Mouse (Mus musculus) forebrain, embryonic 14.5 days (tissue): ENCODE measurements around the gene Mtcp1. TPM values are rescaled to one million over a fixed set of nuclear protein-coding genes. Genes with fewer than 3 reads are reported as not detected.

ENCODE experiments used
- ATAC-seq: fragments of 200-750 bp; cut with Nextera tagmentation; 2 replicates; pipeline ENCODE4 v1.8.0; 2017; ENCODE audit warnings: mild to moderate bottlenecking, moderate library complexity
- DNase-seq: peaks from one replicate; pipeline ENCODE4 v3.0.0-alpha.2; 2015; ENCODE audit warnings: low spot score
- H3K27ac ChIP-seq: fragments of 300-500 bp; sonication (generic); 2 replicates; pipeline ENCODE4 v1.5.1; 2014; ENCODE audit warnings: low read depth, mild to moderate bottlenecking, control low read depth, low read length, moderate library complexity
- H3K27me3 ChIP-seq: fragments of 300-500 bp; sonication (generic); replicated peaks from 2 replicates; pipeline ENCODE4 v1.6.1; 2014; ENCODE audit warnings: low read length, control low read depth, mixed read lengths; ENCODE audit not compliant: control insufficient read depth, insufficient read depth
- H3K36me3 ChIP-seq: fragments of 300-500 bp; sonication (generic); 2 replicates; pipeline ENCODE4 v1.6.1; 2014; ENCODE audit warnings: low read length, control low read depth; ENCODE audit not compliant: control insufficient read depth, insufficient read depth
- H3K4me1 ChIP-seq: fragments of 300-500 bp; sonication (generic); 2 replicates; pipeline ENCODE4 v1.6.1; 2014; ENCODE audit warnings: antibody characterized with exemption, low read length, control low read depth; ENCODE audit not compliant: control insufficient read depth, insufficient read depth
- H3K4me2 ChIP-seq: fragments of 300-500 bp; sonication (generic); 2 replicates; pipeline ENCODE4 v1.6.1; 2014; ENCODE audit warnings: mild to moderate bottlenecking, control low read depth, low read length
- H3K4me3 ChIP-seq: fragments of 300-500 bp; sonication (generic); 2 replicates; pipeline ENCODE4 v1.5.1; 2014; ENCODE audit warnings: low read depth, low read length, control low read depth
- H3K9ac ChIP-seq: fragments of 300-500 bp; sonication (generic); 2 replicates; pipeline ENCODE4 v1.6.1; 2014; ENCODE audit warnings: mild to moderate bottlenecking, low read length, control low read depth, moderate library complexity
- H3K9me3 ChIP-seq: fragments of 300-500 bp; sonication (generic); replicated peaks from 2 replicates; pipeline ENCODE4 v1.6.1; 2016; ENCODE audit warnings: low read length, control low read depth, mixed read lengths; ENCODE audit not compliant: control insufficient read depth
- WGBS: fragments of 180-500 bp; shearing (Covaris S2); extraction: QIAGEN DNeasy Blood & Tissue Kit; methylation state at CpG from one replicate; pipeline ENCODE4 v1.1.7; 2014; 5-methylcytosine and 5-hydroxymethylcytosine counted together
- polyA plus RNA-seq: library from polyadenylated mRNA; unstranded; fragments of >200 nt; fragmentation: Nextera tagmentation; extraction: Ambion mirVana; gene quantifications from 2 replicates; pipeline ENCODE4 v1.2.1, GENCODE M21; 2014

The Mtcp1 gene
- 6.8 and 9.6 TPM in 2 replicates for polyA plus RNA-seq

DNA sequence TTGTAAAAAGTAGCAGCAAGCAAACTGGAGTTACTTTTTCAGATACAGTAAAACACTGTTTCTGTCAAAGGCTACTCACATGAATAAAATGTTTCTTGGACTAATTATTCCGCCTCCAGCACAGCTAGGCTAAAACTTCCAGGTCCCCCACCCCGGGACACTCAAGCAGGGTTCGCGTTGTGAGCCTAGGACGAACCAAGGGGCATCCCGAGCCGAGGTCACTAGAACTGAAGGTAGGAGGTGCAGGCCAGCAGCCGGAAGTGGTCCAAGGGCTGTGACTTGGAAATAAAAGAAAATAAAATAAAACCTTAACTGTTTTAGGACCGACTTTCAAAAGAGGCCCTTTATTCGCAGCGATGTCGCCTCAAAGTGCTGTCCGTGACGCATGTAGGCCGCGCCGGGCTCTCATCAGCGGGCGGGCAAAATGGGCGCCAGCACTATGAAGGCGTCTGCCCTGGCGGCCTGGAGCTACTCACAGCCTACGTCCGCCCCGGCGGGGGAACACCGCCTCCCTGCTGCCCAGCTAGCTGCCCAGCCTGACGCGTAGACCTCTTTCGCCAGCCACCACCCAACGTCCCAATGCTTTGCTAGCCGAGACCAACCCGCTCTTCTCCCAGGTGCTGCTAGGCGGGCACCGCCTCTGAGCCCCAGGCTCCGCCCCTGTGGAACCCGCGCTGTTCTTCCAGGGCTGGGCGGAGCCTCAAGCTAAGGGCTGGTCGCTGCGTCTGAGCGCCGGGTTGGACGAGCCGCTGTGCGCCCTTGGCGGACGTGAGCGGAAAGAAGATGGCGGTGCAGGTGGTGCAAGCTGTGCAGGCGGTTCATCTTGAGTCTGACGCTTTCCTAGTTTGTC lies at the start of gene Mtcp1, which contains the start of the genes Cmc4 and Brcc3:
TSS of gene Mtcp1 (minus strand) at position 653 of the 850 bp plus-strand sequence.
TSS of gene Cmc4 (minus strand) at position 649 of the 850 bp plus-strand sequence.
TSS of gene Brcc3 (plus strand) at position 693 of the 850 bp plus-strand sequence.
- WGBS = 29% methylated on average over 52 of the region's 52 CpGs
- H3K27ac ChIP-seq = peak within 1 kb of the TSS; percentile 88
- peak within 1 kb of the TSS; percentile 51 for H3K4me2 ChIP-seq
- no peaks in the 10 kb centered on the region for H3K27me3 ChIP-seq
- H3K9me3 ChIP-seq = no peaks in the 10 kb centered on the region
- H3K9ac ChIP-seq = peak within 1 kb of the TSS; percentile 65
- DNase-seq (peak; percentile 94), ATAC-seq (peak; percentile 100)
- H3K4me3 ChIP-seq = peak within 1 kb of the TSS; percentile 45
- no peaks in the 10 kb centered on the region for H3K4me1 ChIP-seq
- H3K36me3 ChIP-seq = no peaks in the 10 kb centered on the region

- ATAC-seq = no peak
- Histone ChIP-seq H3K9ac (no peak overlapping the region), H3K4me3 (no peak overlapping the region), H3K36me3 (peaks cover 17% of the 10 kb centered on the region), H3K27me3 (no peaks in the 10 kb centered on the region), H3K27ac (no peak overlapping the region), H3K9me3 (no peaks in the 10 kb centered on the region), H3K4me2 (no peak overlapping the region), H3K4me1 (no peaks in the 10 kb centered on the region)
- no peak for DNase-seq
- WGBS = 78% methylated on average over 1 of the region's 1 CpGs
These were observed 38.2 kb upstream of the Mtcp1 start for GRCm38 (mm10) chrX:75454597-75454996.

- Histone ChIP-seq H3K36me3 (no peaks in the 10 kb centered on the region), H3K4me1 (no peaks in the 10 kb centered on the region), H3K27ac (no peak overlapping the region), H3K9me3 (no peaks in the 10 kb centered on the region), H3K27me3 (no peaks in the 10 kb centered on the region), H3K9ac (no peak overlapping the region), H3K4me3 (no peak overlapping the region), H3K4me2 (no peak overlapping the region)
- no peak for ATAC-seq
- DNase-seq = no peak
- WGBS = 94% methylated on average over 1 of the region's 1 CpGs
These were observed 6.7 kb downstream of the Mtcp1 start for GRCm38 (mm10) chrX:75409711-75410110.

GRCm38 (mm10) chrX:75403350-75403749 lies 13.0 kb downstream of the Mtcp1 start:
- no peak overlapping the region for H3K27ac ChIP-seq
- ATAC-seq (no peak), DNase-seq (no peak)
- H3K4me3 ChIP-seq = no peak overlapping the region
- no peaks in the 10 kb centered on the region for H3K4me1 ChIP-seq
- H3K9me3 ChIP-seq = no peaks in the 10 kb centered on the region
- H3K4me2 ChIP-seq = no peak overlapping the region
- 0 out of 2 replicates have a peak, but pooled peaks cover 4% of the 10 kb centered on the region for H3K36me3 ChIP-seq
- H3K9ac ChIP-seq = no peak overlapping the region
- no peaks in the 10 kb centered on the region for H3K27me3 ChIP-seq

DNA sequence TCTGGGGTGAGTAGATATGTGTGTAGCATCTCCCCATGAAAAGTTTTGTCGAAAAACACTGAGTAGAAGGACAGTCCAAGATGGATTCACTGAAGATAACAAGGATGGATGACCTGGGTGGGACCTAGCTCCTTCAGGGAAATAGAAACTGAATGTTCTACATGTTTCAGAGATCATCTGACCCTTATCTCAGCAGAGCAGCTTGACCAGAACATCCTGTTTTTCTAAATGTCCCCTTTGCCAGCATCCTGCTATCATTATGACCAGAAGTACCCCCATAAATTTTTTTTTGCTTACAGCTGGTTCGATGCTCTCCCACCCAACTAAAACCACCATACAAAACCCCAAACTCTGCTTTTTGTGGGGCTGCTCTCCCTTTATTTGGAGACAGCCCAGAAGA lies 13.7 kb downstream of the Mtcp1 start:
- H3K9me3 ChIP-seq = no peaks in the 10 kb centered on the region
- no peak overlapping the region for H3K9ac ChIP-seq
- H3K4me2 ChIP-seq = no peak overlapping the region
- no peaks in the 10 kb centered on the region for H3K27me3 ChIP-seq
- H3K27ac ChIP-seq = no peak overlapping the region
- ATAC-seq (no peak), DNase-seq (no peak)
- 82% methylated on average over 2 of the region's 2 CpGs for WGBS
- H3K4me3 ChIP-seq = no peak overlapping the region
- 0 out of 2 replicates have a peak, but pooled peaks cover 4% of the 10 kb centered on the region for H3K36me3 ChIP-seq
- no peaks in the 10 kb centered on the region for H3K4me1 ChIP-seq

DNA sequence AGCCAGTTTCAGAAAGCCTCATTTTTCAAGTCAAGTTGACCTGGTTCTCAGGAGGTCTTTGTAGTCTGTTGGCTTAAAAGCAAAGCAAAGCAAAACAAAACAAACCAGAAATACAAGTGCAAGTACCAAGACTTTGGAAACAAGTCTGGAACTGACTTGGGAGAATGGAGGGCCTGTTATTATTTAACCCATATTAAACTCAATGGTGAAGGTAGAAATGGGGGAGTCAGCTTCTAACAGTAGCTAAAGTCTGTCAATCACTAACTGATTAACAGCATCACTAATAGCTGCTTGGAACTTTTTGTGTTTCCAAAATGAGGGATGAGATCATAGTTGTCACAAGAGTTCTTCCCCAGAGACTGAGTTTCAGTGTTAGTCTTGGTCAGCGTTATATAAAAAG lies 16.9 kb downstream of the Mtcp1 start:
- Histone ChIP-seq H3K4me1 (no peaks in the 10 kb centered on the region), H3K27me3 (no peaks in the 10 kb centered on the region), H3K36me3 (0 out of 2 replicates have a peak, but pooled peaks cover 4% of the 10 kb centered on the region), H3K4me3 (no peak overlapping the region), H3K4me2 (no peak overlapping the region), H3K9me3 (no peaks in the 10 kb centered on the region), H3K9ac (no peak overlapping the region), H3K27ac (no peak overlapping the region)
- ATAC-seq (no peak), DNase-seq (no peak)
- WGBS = 91% methylated on average over 1 of the region's 1 CpGs

- peak within 1 kb of the TSS; percentile 38 for H3K4me3 ChIP-seq
- 25% methylated on average over 24 of the region's 25 CpGs for WGBS
- no peaks in the 10 kb centered on the region for H3K4me1 ChIP-seq
- peak within 1 kb of the TSS; percentile 43 for H3K4me2 ChIP-seq
- H3K9me3 ChIP-seq = no peaks in the 10 kb centered on the region
- DNase-seq (peak; percentile 83), ATAC-seq (peak; percentile 97)
- H3K9ac ChIP-seq = peak within 1 kb of the TSS; percentile 61
- H3K27me3 ChIP-seq = no peaks in the 10 kb centered on the region
- H3K27ac ChIP-seq = no peak within 1 kb of the TSS
- H3K36me3 ChIP-seq = no peaks in the 10 kb centered on the region
These were observed 34.1 kb downstream of the Mtcp1 start, which contains the start of the genes Fundc2 and F8 for GRCm38 (mm10) chrX:75382195-75382771. Fundc2 (plus strand) TSS chrX:75382399. F8 (minus strand) TSS chrX:75382615.

DNA sequence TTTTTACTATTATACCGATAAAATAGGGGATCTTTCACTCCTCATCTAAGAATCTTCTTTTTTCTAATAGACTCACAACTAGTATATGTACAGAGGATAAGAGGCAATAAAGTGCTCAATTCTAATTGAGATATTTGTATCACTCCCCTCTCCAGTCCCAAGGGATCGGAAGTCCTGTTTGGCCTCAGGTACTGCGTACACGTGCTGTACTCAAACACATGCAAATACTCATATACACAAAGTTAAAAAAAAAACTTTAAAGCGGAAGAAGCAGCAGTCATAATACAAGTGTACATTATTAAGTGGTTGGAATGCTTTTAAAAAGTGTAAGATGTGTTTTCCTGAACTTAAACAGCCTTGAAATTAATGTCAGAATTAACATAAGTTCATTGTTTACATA lies 34.7 kb downstream of the Mtcp1 start:
- no peak overlapping the region for H3K27ac ChIP-seq
- WGBS = 74% methylated on average over 5 of the region's 5 CpGs
- peak overlapping the region; percentile 61; the same call in 1 of the 2 replicates for H3K9ac ChIP-seq
- H3K27me3 ChIP-seq = no peaks in the 10 kb centered on the region
- peak; percentile 16; the same call in 1 of the 2 replicates for ATAC-seq
- H3K4me1 ChIP-seq = no peaks in the 10 kb centered on the region
- H3K4me3 ChIP-seq = peak overlapping the region; percentile 38; the same call in 1 of the 2 replicates
- peak overlapping the region; percentile 43 for H3K4me2 ChIP-seq
- no peak for DNase-seq
- H3K9me3 ChIP-seq = no peaks in the 10 kb centered on the region
- no peaks in the 10 kb centered on the region for H3K36me3 ChIP-seq
